Mouse (Mus musculus) CH12.LX (cell line): ENCODE data around the gene Rfx2. TPM values are rescaled to one million over a fixed set of nuclear protein-coding genes. Genes with fewer than 3 reads are reported as not detected.

Experiments
- DNase-seq: peaks from one replicate; pipeline ENCODE4 v3.0.0-alpha.2; 2013; ENCODE audit errors: extremely low read depth
- H3K27ac ChIP-seq: 2 replicates; pipeline ENCODE4 v1.5.1; 2012; ENCODE audit warnings: low read depth, mild to moderate bottlenecking, control low read depth, moderate library complexity; ENCODE audit not compliant: insufficient read depth
- H3K27me3 ChIP-seq: replicated peaks from 2 replicates; pipeline ENCODE3; 2012; ENCODE audit warnings: inconsistent platforms
- H3K36me3 ChIP-seq, 2 experiments: replicated peaks in 1 of 2; 2 replicates each; pipeline versions ENCODE3 to v1.6.1; 2012; ENCODE audit warnings: inconsistent platforms in 1 of 2, low read length in 1 of 2, mild to moderate bottlenecking in 1 of 2, mixed read lengths in 1 of 2, moderate library complexity in 1 of 2; ENCODE audit not compliant: control insufficient read depth in 1 of 2, insufficient read depth in 1 of 2
- H3K4me1 ChIP-seq, 2 experiments: 2 replicates each; pipeline ENCODE4 v1.6.1; 2012; ENCODE audit warnings: inconsistent platforms in 1 of 2, moderate library complexity in 1 of 2; ENCODE audit not compliant: insufficient read depth in 2 of 2, control insufficient read depth in 1 of 2
- H3K4me2 ChIP-seq: 2 replicates; pipeline ENCODE4 v1.6.1; 2012; ENCODE audit warnings: low read depth, mild to moderate bottlenecking, control low read depth; ENCODE audit not compliant: poor library complexity, insufficient read depth, severe bottlenecking
- H3K4me3 ChIP-seq, 3 experiments: fragments of 150-350 bp in 1 of 3; sonication (generic) in 1 of 3; replicated peaks in 1 of 3; 2 replicates each; pipeline versions ENCODE3 to v1.5.1; 2011 to 2012; ENCODE audit warnings: low read depth in 2 of 3, low read length in 2 of 3, mild to moderate bottlenecking in 2 of 3, moderate library complexity in 2 of 3, control low read depth in 1 of 3, improper control_type of control experiment in 1 of 3, inconsistent platforms in 1 of 3, mixed read lengths in 1 of 3; ENCODE audit not compliant: poor library complexity in 1 of 3
- H3K79me2 ChIP-seq: replicated peaks from 2 replicates; pipeline ENCODE4 v1.6.1; 2012; ENCODE audit warnings: mild to moderate bottlenecking, moderate library complexity; ENCODE audit not compliant: control insufficient read depth, poor library complexity, insufficient read depth, severe bottlenecking; ENCODE audit errors: extremely low read depth
- H3K9ac ChIP-seq: 2 replicates; pipeline ENCODE4 v1.6.1; 2012; ENCODE audit warnings: low read depth, mild to moderate bottlenecking, control low read depth, moderate library complexity; ENCODE audit not compliant: insufficient read depth
- H3K9me3 ChIP-seq: replicated peaks from 2 replicates; pipeline ENCODE3; 2012; ENCODE audit warnings: low read length, inconsistent platforms, mixed read lengths
- BHLHE40 ChIP-seq: IDR thresholded peaks from 2 replicates; pipeline ENCODE4 v1.6.1; 2011; ENCODE audit warnings: mild to moderate bottlenecking, low read depth, low read length, improper control_type of control experiment
- CHD1 ChIP-seq: IDR thresholded peaks from 2 replicates; pipeline ENCODE4 v1.6.1; 2012; ENCODE audit warnings: low read depth, low read length, improper control_type of control experiment, inconsistent platforms
- CTCF ChIP-seq, 2 experiments: IDR thresholded peaks in 1 of 2; conservative IDR thresholded peaks in 1 of 2; 2 replicates each; pipeline ENCODE4 v1.5.1; 2011 to 2012; ENCODE audit warnings: low read depth in 2 of 2, low read length in 2 of 2, improper control_type of control experiment in 1 of 2, inconsistent platforms in 1 of 2, mild to moderate bottlenecking in 1 of 2, moderate library complexity in 1 of 2
- E2F4 ChIP-seq: IDR thresholded peaks from 2 replicates; pipeline ENCODE4 v1.6.1; 2011; ENCODE audit warnings: low read depth, low read length, improper control_type of control experiment; ENCODE audit not compliant: insufficient replicate concordance
- ELF1 ChIP-seq: IDR thresholded peaks from 2 replicates; pipeline ENCODE4 v1.6.1; 2014; ENCODE audit warnings: low read depth, mild to moderate bottlenecking, inconsistent platforms, low read length, improper control_type of control experiment
- EP300 ChIP-seq: IDR thresholded peaks from 2 replicates; pipeline ENCODE4 v1.6.1; 2011; ENCODE audit warnings: low read length, improper control_type of control experiment
- GABPA ChIP-seq: IDR thresholded peaks from 2 replicates; pipeline ENCODE4 v1.6.1; 2012; ENCODE audit warnings: low read depth, low read length, improper control_type of control experiment, inconsistent platforms; ENCODE audit not compliant: insufficient replicate concordance
- HCFC1 ChIP-seq: IDR thresholded peaks from 2 replicates; pipeline ENCODE4 v1.6.1; 2012; ENCODE audit warnings: low read depth, mild to moderate bottlenecking, inconsistent platforms, low read length, improper control_type of control experiment
- IRF4 ChIP-seq: IDR thresholded peaks from 2 replicates; pipeline ENCODE4 v1.6.1; 2014; ENCODE audit warnings: low read depth, mild to moderate bottlenecking, inconsistent platforms, low read length, improper control_type of control experiment
- MAX ChIP-seq: IDR thresholded peaks from 2 replicates; pipeline ENCODE4 v1.6.1; 2011; ENCODE audit warnings: low read length, improper control_type of control experiment
- MEF2A ChIP-seq: IDR thresholded peaks from 2 replicates; pipeline ENCODE4 v1.6.1; 2014; ENCODE audit warnings: low read depth, mild to moderate bottlenecking, inconsistent platforms, low read length, improper control_type of control experiment, borderline replicate concordance
- MXI1 ChIP-seq: IDR thresholded peaks from 2 replicates; pipeline ENCODE4 v1.6.1; 2011; ENCODE audit warnings: mild to moderate bottlenecking, low read depth, low read length, improper control_type of control experiment
- NRF1 ChIP-seq: IDR thresholded peaks from 2 replicates; pipeline ENCODE4 v1.6.1; 2014; ENCODE audit warnings: low read depth, mild to moderate bottlenecking, inconsistent platforms, low read length, improper control_type of control experiment, moderate library complexity
- RAD21 ChIP-seq: IDR thresholded peaks from 2 replicates; pipeline ENCODE4 v1.6.1; 2011; ENCODE audit warnings: low read depth, mild to moderate bottlenecking, low read length, improper control_type of control experiment, moderate library complexity
- SMC3 ChIP-seq: IDR thresholded peaks from 2 replicates; pipeline ENCODE4 v1.6.1; 2011; ENCODE audit warnings: low read depth, low read length, improper control_type of control experiment
- TBP ChIP-seq: conservative IDR thresholded peaks from 2 replicates; pipeline ENCODE4 v1.6.1; 2011; ENCODE audit warnings: low read depth, low read length, improper control_type of control experiment
- TCF12 ChIP-seq: IDR thresholded peaks from 2 replicates; pipeline ENCODE4 v1.6.1; 2014; ENCODE audit warnings: low read depth, mild to moderate bottlenecking, inconsistent platforms, low read length, improper control_type of control experiment
- UBTF ChIP-seq: IDR thresholded peaks from 2 replicates; pipeline ENCODE4 v1.6.1; 2012; ENCODE audit warnings: low read depth, mild to moderate bottlenecking, inconsistent platforms, low read length, improper control_type of control experiment, moderate library complexity
- USF2 ChIP-seq: conservative IDR thresholded peaks from 2 replicates; pipeline ENCODE4 v1.6.1; 2011; ENCODE audit warnings: low read depth, low read length, improper control_type of control experiment
- ZC3H11A ChIP-seq: IDR thresholded peaks from 2 replicates; pipeline ENCODE4 v1.6.1; 2012; ENCODE audit warnings: low read depth, mild to moderate bottlenecking, inconsistent platforms, low read length, improper control_type of control experiment
- ZKSCAN1 ChIP-seq: IDR thresholded peaks from 2 replicates; pipeline ENCODE4 v1.6.1; 2012; ENCODE audit warnings: low read depth, inconsistent platforms, low read length, improper control_type of control experiment, borderline replicate concordance
- ZMIZ1 ChIP-seq: IDR thresholded peaks from 2 replicates; pipeline ENCODE4 v1.6.1; 2012; ENCODE audit warnings: low read depth, mild to moderate bottlenecking, inconsistent platforms, low read length, improper control_type of control experiment
- ZNF384 ChIP-seq: IDR thresholded peaks from 2 replicates; pipeline ENCODE4 v1.6.1; 2012; ENCODE audit warnings: low read depth, low read length, improper control_type of control experiment, inconsistent platforms
- dilution Hi-C: fragments of 300-500 bp; cut with MboI; formaldehyde crosslinking; loops from 2 replicates; pipeline ENCODE4 v1.14.3; 2020; ENCODE audit warnings: low sequenced_read_pairs; ENCODE audit not compliant: extremely low pct_unique_long_range_greater_than_20kb, extremely low pct_ligation_motif_present
- in situ Hi-C: fragments of 300-500 bp; cut with MboI; formaldehyde crosslinking; loops from 3 replicates; pipeline ENCODE4 v1.14.3; 2019; ENCODE audit warnings: low sequenced_read_pairs, low pct_ligation_motif_present, low pct_unique_long_range_greater_than_20kb, mixed read lengths
- polyA plus RNA-seq: library from polyadenylated mRNA; unstranded; fragments of >175 nt; gene quantifications from 2 replicates; pipeline ENCODE4 v1.2.1, GENCODE M21; 2012; ENCODE audit warnings: low read depth; ENCODE audit not compliant: insufficient read length
- total RNA-seq, 2 experiments: library from RNA; depleted of rRNA; stranded (reverse); fragments of 300-350 nt in 1 of 2; fragments of >200 nt in 1 of 2; gene quantifications; 2 replicates each; pipeline ENCODE4 v1.2.3; 2012 to 2014

Gene Rfx2
- total and polyA plus RNA-seq, 3 experiments, result 0.16 to 1.1 (median 0.34) TPM

GRCm38 (mm10) chr17:56814316-56815056 is 16.3 kb downstream of the Rfx2 start:
- peak; percentile 13 for DNase-seq
- no peaks in the 10 kb centered on the region for H3K79me2 ChIP-seq
- no peak overlapping the region for H3K9ac ChIP-seq
- no peaks in the 10 kb centered on the region for H3K36me3 ChIP-seq
- H3K9me3 ChIP-seq, result no peaks in the 10 kb centered on the region
- H3K4me1 ChIP-seq, result 0 out of 4 replicates have a peak, but pooled peaks cover 0 to 2% of the 10 kb centered on the region in 2 experiments
- H3K4me2 ChIP-seq, result no peak overlapping the region
- TF ChIP-seq ZNF384, result no peak
- TF ChIP-seq IRF4, result no peak
- no peak for TF ChIP-seq HCFC1
- TF ChIP-seq ZMIZ1, result no peak
- TF ChIP-seq TCF12, result no peak
- no peak; the same call in 1 of the 2 replicates for TF ChIP-seq MXI1
- no peak for TF ChIP-seq SMC3
- no peak for TF ChIP-seq BHLHE40
- no peak for TF ChIP-seq GABPA
- TF ChIP-seq MEF2A, result no peak
- TF ChIP-seq CHD1, result no peak
- TF ChIP-seq ZKSCAN1, result no peak
- TF ChIP-seq NRF1, result no peak
- no peak for TF ChIP-seq TBP
- no peak for TF ChIP-seq UBTF
- TF ChIP-seq MAX, result no peak
- TF ChIP-seq ELF1, result no peak
- TF ChIP-seq USF2, result no peak
- no peak overlapping the region for H3K4me3 ChIP-seq
- in situ Hi-C loops, result no loop called here
- H3K27ac ChIP-seq, result no peak overlapping the region
- peaks cover 52% of the 10 kb centered on the region for H3K27me3 ChIP-seq
- dilution Hi-C loops, result no loop called here

- Histone ChIP-seq H3K27me3 (peaks cover 55% of the 10 kb centered on the region), H3K36me3 (no peaks in the 10 kb centered on the region), H3K27ac (no peak overlapping the region), H3K9me3 (no peaks in the 10 kb centered on the region), H3K9ac (no peak overlapping the region), H3K4me1 (no peaks in the 10 kb centered on the region), H3K4me2 (no peak overlapping the region), H3K79me2 (no peaks in the 10 kb centered on the region), H3K4me3 (no peak overlapping the region)
- in situ Hi-C loops, result no loop called here
- no peak for TF ChIP-seq RAD21
- no peak for TF ChIP-seq ZKSCAN1
- no peak for TF ChIP-seq E2F4
- no peak for TF ChIP-seq CTCF (conservative IDR thresholded peaks at IDR 0.05 in 1 of 2, IDR thresholded peaks at IDR 0.05 in 1 of 2; ENCODE audit: low read depth in 2 of 2, low read length in 2 of 2)
- no peak for TF ChIP-seq EP300
- TF ChIP-seq USF2, result no peak
- no peak for TF ChIP-seq ZMIZ1
- TF ChIP-seq CHD1, result no peak
- no peak for TF ChIP-seq SMC3
- no peak for TF ChIP-seq ZC3H11A
- no peak for TF ChIP-seq MXI1
- dilution Hi-C loops, result no loop called here
- no peak for DNase-seq
Measured at GRCm38 (mm10) chr17:56810245-56810644, 20.6 kb downstream of the Rfx2 start.
